Mouse (Mus musculus): ENCODE measurements around the gene Pnliprp1. TPM values are rescaled to one million over a fixed set of nuclear protein-coding genes. Genes with fewer than 3 reads are reported as not detected.

The Pnliprp1 gene
- polyA plus RNA-seq, 1 experiment from 2014 or later, result 0.67 TPM

GRCm38 (mm10) chr19:58762316-58762715, 33.6 kb downstream of the Pnliprp1 start:
- Histone ChIP-seq H3K36me3 (ENCODE audit: control insufficient read depth, insufficient read depth) (no peaks in the 10 kb centered on the region), H3K27ac (ENCODE audit: low read length) (peak overlapping the region; percentile 50; the same call in 1 of the 2 replicates), H3K9me3 (ENCODE audit: control insufficient read depth, low read length) (no peaks in the 10 kb centered on the region), H3K4me2 (ENCODE audit: low read length) (no peak overlapping the region), H3K4me3 (replicated peaks; ENCODE audit: low read length) (no peak overlapping the region), H3K9ac (replicated peaks; ENCODE audit: low read depth, low read length) (no peak overlapping the region), H3K4me1 (replicated peaks; ENCODE audit: control insufficient read depth, insufficient read depth, low read length) (peaks cover 16% of the 10 kb centered on the region), H3K27me3 (replicated peaks; ENCODE audit: control insufficient read depth, insufficient read depth, low read length) (no peaks in the 10 kb centered on the region)
- peak; percentile 65 for ATAC-seq
- 24% methylated on average over 6 of the region's 6 CpGs for WGBS

DNA sequence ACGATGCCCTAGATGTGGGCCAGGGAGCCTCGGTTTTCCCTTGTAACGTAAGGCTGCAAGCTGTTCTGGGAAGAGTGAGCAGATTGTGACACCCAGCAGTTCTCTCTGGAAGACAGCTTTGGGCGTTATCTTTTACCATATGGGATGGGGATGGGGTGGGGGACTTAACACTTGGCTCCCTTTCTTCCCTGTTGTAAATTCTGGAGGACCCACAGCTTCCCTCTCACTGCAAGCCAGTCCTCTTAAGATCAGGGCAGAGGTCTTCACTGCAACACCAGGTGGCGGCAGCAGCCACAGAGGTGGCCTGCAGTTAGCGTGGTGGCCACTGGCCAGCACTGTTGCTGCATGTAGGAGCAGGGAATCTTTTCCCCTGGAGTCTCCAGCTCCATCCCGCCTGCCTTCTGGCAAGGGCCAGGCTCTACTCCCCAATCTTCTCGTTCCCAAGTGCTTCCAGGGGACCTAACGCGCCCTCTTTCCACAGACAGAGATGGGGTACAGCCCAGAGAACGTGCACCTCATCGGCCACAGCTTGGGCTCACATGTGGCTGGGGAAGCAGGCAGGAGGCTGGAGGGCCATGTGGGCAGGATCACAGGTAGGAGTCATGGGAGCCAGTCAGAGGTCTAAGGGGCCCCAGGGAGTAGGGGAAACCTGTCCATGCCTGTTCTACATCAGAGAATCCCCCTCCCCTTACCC, 34.3 kb downstream of the Pnliprp1 start:
- peak; percentile 91 for ATAC-seq
- WGBS, result 10% methylated on average over 12 of the region's 12 CpGs
- no peaks in the 10 kb centered on the region for H3K36me3 ChIP-seq (ENCODE audit: control insufficient read depth, insufficient read depth)
- peaks cover 19% of the 10 kb centered on the region for H3K4me1 ChIP-seq (replicated peaks; ENCODE audit: control insufficient read depth, insufficient read depth, low read length)
- H3K27me3 ChIP-seq (replicated peaks; ENCODE audit: control insufficient read depth, insufficient read depth, low read length), result no peaks in the 10 kb centered on the region
- no peaks in the 10 kb centered on the region for H3K9me3 ChIP-seq (ENCODE audit: control insufficient read depth, low read length)
- no peak overlapping the region for H3K4me2 ChIP-seq (ENCODE audit: low read length)
- H3K9ac ChIP-seq (replicated peaks; ENCODE audit: low read depth, low read length), result peak overlapping the region; percentile 8; the same call in 1 of the 2 replicates
- no peak overlapping the region for H3K4me3 ChIP-seq (replicated peaks; ENCODE audit: low read length)
- peak overlapping the region; percentile 70 for H3K27ac ChIP-seq (ENCODE audit: low read length)

DNA sequence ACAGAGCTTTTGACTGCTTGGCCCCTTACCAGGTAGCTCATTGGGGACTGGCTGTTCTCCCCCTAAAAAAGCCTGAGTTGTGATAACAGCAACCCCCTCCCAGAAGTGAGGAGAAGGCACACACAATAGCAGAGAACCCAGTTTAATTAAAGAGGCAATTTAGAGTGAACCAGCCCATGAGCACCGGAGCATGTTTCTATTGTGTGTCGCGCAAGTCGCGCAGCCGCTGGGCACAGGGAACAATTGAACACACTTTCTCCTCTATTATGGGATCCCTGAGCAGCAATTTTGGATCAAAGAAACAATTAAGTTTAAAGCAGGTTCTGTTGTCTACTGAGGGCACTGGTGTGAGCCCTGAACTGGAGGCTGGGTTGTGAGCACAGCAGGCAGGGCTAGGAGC, 38.6 kb downstream of the Pnliprp1 start:
- no peaks in the 10 kb centered on the region for H3K9me3 ChIP-seq (ENCODE audit: control insufficient read depth, low read length)
- no peak overlapping the region for H3K4me2 ChIP-seq (ENCODE audit: low read length)
- H3K4me1 ChIP-seq (replicated peaks; ENCODE audit: control insufficient read depth, insufficient read depth, low read length), result peaks cover 16% of the 10 kb centered on the region
- H3K27ac ChIP-seq (ENCODE audit: low read length), result no peak overlapping the region
- H3K36me3 ChIP-seq (ENCODE audit: control insufficient read depth, insufficient read depth), result no peaks in the 10 kb centered on the region
- H3K27me3 ChIP-seq (replicated peaks; ENCODE audit: control insufficient read depth, insufficient read depth, low read length), result no peaks in the 10 kb centered on the region; the same call in 1 of the 2 replicates
- 5% methylated on average over 6 of the region's 6 CpGs for WGBS
- no peak overlapping the region for H3K9ac ChIP-seq (replicated peaks; ENCODE audit: low read depth, low read length)
- no peak for ATAC-seq
- no peak overlapping the region for H3K4me3 ChIP-seq (replicated peaks; ENCODE audit: low read length)

- H3K36me3 ChIP-seq (ENCODE audit: control insufficient read depth, insufficient read depth), result no peaks in the 10 kb centered on the region
- H3K9me3 ChIP-seq (ENCODE audit: control insufficient read depth, low read length), result no peaks in the 10 kb centered on the region
- H3K27ac ChIP-seq (ENCODE audit: low read length), result no peak overlapping the region
- H3K4me2 ChIP-seq (ENCODE audit: low read length), result no peak overlapping the region
- H3K9ac ChIP-seq (replicated peaks; ENCODE audit: low read depth, low read length), result no peak overlapping the region
- ATAC-seq, result no peak
- H3K27me3 ChIP-seq (replicated peaks; ENCODE audit: control insufficient read depth, insufficient read depth, low read length), result no peaks in the 10 kb centered on the region
- H3K4me3 ChIP-seq (replicated peaks; ENCODE audit: low read length), result no peak overlapping the region
- WGBS, result 83% methylated on average over 5 of the region's 5 CpGs
- peaks cover under 1% of the 10 kb centered on the region; the same call in 1 of the 2 replicates for H3K4me1 ChIP-seq (replicated peaks; ENCODE audit: control insufficient read depth, insufficient read depth, low read length)
Measured at GRCm38 (mm10) chr19:58776461-58776860, 47.8 kb downstream of the Pnliprp1 start.

- Histone ChIP-seq H3K4me2 (ENCODE audit: low read length) (no peak overlapping the region), H3K4me1 (replicated peaks; ENCODE audit: control insufficient read depth, insufficient read depth, low read length) (peaks cover 3% of the 10 kb centered on the region; the same call in 1 of the 2 replicates), H3K4me3 (replicated peaks; ENCODE audit: low read length) (no peak overlapping the region), H3K27me3 (replicated peaks; ENCODE audit: control insufficient read depth, insufficient read depth, low read length) (no peaks in the 10 kb centered on the region), H3K9ac (replicated peaks; ENCODE audit: low read depth, low read length) (no peak overlapping the region), H3K36me3 (ENCODE audit: control insufficient read depth, insufficient read depth) (no peaks in the 10 kb centered on the region), H3K27ac (ENCODE audit: low read length) (no peak overlapping the region), H3K9me3 (ENCODE audit: control insufficient read depth, low read length) (no peaks in the 10 kb centered on the region)
- WGBS, result 20% methylated on average over 4 of the region's 4 CpGs
- ATAC-seq, result no peak
Measured at GRCm38 (mm10) chr19:58781566-58781965, 52.9 kb downstream of the Pnliprp1 start.

- Histone ChIP-seq H3K27me3 (replicated peaks; ENCODE audit: control insufficient read depth, insufficient read depth, low read length) (no peaks in the 10 kb centered on the region), H3K27ac (ENCODE audit: low read length) (no peak overlapping the region), H3K4me2 (ENCODE audit: low read length) (no peak overlapping the region), H3K4me3 (replicated peaks; ENCODE audit: low read length) (no peak overlapping the region), H3K9ac (replicated peaks; ENCODE audit: low read depth, low read length) (no peak overlapping the region), H3K36me3 (ENCODE audit: control insufficient read depth, insufficient read depth) (no peaks in the 10 kb centered on the region), H3K9me3 (ENCODE audit: control insufficient read depth, low read length) (no peaks in the 10 kb centered on the region), H3K4me1 (replicated peaks; ENCODE audit: control insufficient read depth, insufficient read depth, low read length) (peaks cover 5% of the 10 kb centered on the region)
- 28% methylated on average over 7 of the region's 7 CpGs for WGBS
- peak; percentile 49; the same call in 1 of the 2 replicates for ATAC-seq
Measured at GRCm38 (mm10) chr19:58783938-58784337, 55.3 kb downstream of the Pnliprp1 start.

GRCm38 (mm10) chr19:58789194-58789593, 60.5 kb downstream of the Pnliprp1 start:
- Histone ChIP-seq H3K4me2 (ENCODE audit: low read length) (no peak overlapping the region), H3K27me3 (replicated peaks; ENCODE audit: control insufficient read depth, insufficient read depth, low read length) (no peaks in the 10 kb centered on the region), H3K27ac (ENCODE audit: low read length) (peak overlapping the region; percentile 41), H3K4me3 (replicated peaks; ENCODE audit: low read length) (no peak overlapping the region), H3K36me3 (ENCODE audit: control insufficient read depth, insufficient read depth) (no peaks in the 10 kb centered on the region), H3K9me3 (ENCODE audit: control insufficient read depth, low read length) (no peaks in the 10 kb centered on the region), H3K4me1 (replicated peaks; ENCODE audit: control insufficient read depth, insufficient read depth, low read length) (peaks cover 6% of the 10 kb centered on the region), H3K9ac (replicated peaks; ENCODE audit: low read depth, low read length) (peak overlapping the region; percentile 5; the same call in 1 of the 2 replicates)
- ATAC-seq, result peak; percentile 78
- WGBS, result 46% methylated on average over 11 of the region's 11 CpGs

Other genes with a start within 250 kb of the Pnliprp1 start
- not detected in 2 replicates for gene Ccdc172, start 216.9 kb upstream of the Pnliprp1 start, polyA plus RNA-seq (2015; fragmentation: Nextera tagmentation; extraction: Ambion mirVana)
- 0.46 and 0.65 TPM in 2 replicates for gene Pnlip, start 76.4 kb upstream of the Pnliprp1 start, polyA plus RNA-seq (2015; fragmentation: Nextera tagmentation; extraction: Ambion mirVana)
- 0.36 and 0.57 TPM in 2 replicates for gene Pnliprp2, start 30.8 kb downstream of the Pnliprp1 start, polyA plus RNA-seq (2015; fragmentation: Nextera tagmentation; extraction: Ambion mirVana)
- gene 1700019N19Rik, start 65.6 kb downstream of the Pnliprp1 start, polyA plus RNA-seq (2015; fragmentation: Nextera tagmentation; extraction: Ambion mirVana), result not detected in 2 replicates
- gene Eno4, start 214.5 kb downstream of the Pnliprp1 start, polyA plus RNA-seq (2015; fragmentation: Nextera tagmentation; extraction: Ambion mirVana), result 1.6 and 1.7 TPM in 2 replicates
- 67.5 and 69.7 TPM in 2 replicates for gene Hspa12a, start 214.8 kb downstream of the Pnliprp1 start, polyA plus RNA-seq (2015; fragmentation: Nextera tagmentation; extraction: Ambion mirVana)

All from forebrain, embryonic 16.5 days (tissue).